Mouse (Mus musculus) MEL (cell line): ENCODE data around the gene Kdm5b.

Experiments used
- CTCF ChIP-seq, 3 experiments: IDR thresholded peaks in 2 of 3; conservative IDR thresholded peaks in 1 of 3; 2 replicates each; pipeline ENCODE4 v1.5.1; 2011 to 2012; ENCODE audit warnings: low read length in 3 of 3, low read depth in 2 of 3, mild to moderate bottlenecking in 2 of 3, improper control_type of control experiment in 1 of 3, inconsistent platforms in 1 of 3, mixed read lengths in 1 of 3, moderate library complexity in 1 of 3; ENCODE audit not compliant: control insufficient read depth in 1 of 3, insufficient read depth in 1 of 3, poor library complexity in 1 of 3, severe bottlenecking in 1 of 3
- EP300 ChIP-seq, 2 experiments: IDR thresholded peaks; 2 replicates each; pipeline ENCODE4 v1.6.1; 2011; ENCODE audit warnings: improper control_type of control experiment in 2 of 2, low read length in 2 of 2, low read depth in 1 of 2, mild to moderate bottlenecking in 1 of 2
- HCFC1 ChIP-seq: IDR thresholded peaks from 2 replicates; pipeline ENCODE4 v1.6.1; 2012; ENCODE audit warnings: low read depth, mild to moderate bottlenecking, inconsistent platforms, low read length, improper control_type of control experiment, moderate library complexity
- MXI1 ChIP-seq: IDR thresholded peaks from 2 replicates; pipeline ENCODE4 v1.6.1; 2011; ENCODE audit warnings: mild to moderate bottlenecking, low read depth, low read length, improper control_type of control experiment
- POLR2A ChIP-seq, 2 experiments: IDR thresholded peaks; 2 replicates each; pipeline ENCODE4 v1.6.1; 2011 to 2012; ENCODE audit warnings: low read length in 2 of 2, mild to moderate bottlenecking in 2 of 2, control low read depth in 1 of 2, improper control_type of control experiment in 1 of 2, low read depth in 1 of 2, moderate library complexity in 1 of 2; ENCODE audit not compliant: control insufficient read depth in 1 of 2, insufficient read depth in 1 of 2, poor library complexity in 1 of 2
- RAD21 ChIP-seq: IDR thresholded peaks from 2 replicates; pipeline ENCODE4 v1.6.1; 2011; ENCODE audit warnings: mild to moderate bottlenecking, low read depth, low read length, improper control_type of control experiment
- SIN3A ChIP-seq: IDR thresholded peaks from 2 replicates; pipeline ENCODE4 v1.6.1; 2012; ENCODE audit warnings: low read length, improper control_type of control experiment, inconsistent platforms

- TF ChIP-seq POLR2A (IDR thresholded peaks at IDR 0.05; ENCODE audit: control insufficient read depth in 1 of 2, insufficient read depth in 1 of 2, low read depth in 1 of 2, low read length in 2 of 2, poor library complexity in 1 of 2): no peak
- no peak for TF ChIP-seq SIN3A
- TF ChIP-seq RAD21: no peak
- TF ChIP-seq CTCF (IDR thresholded peaks at IDR 0.05 in 2 of 3, conservative IDR thresholded peaks at IDR 0.05 in 1 of 3; ENCODE audit: control insufficient read depth in 1 of 3, insufficient read depth in 1 of 3, low read depth in 2 of 3, low read length in 3 of 3, poor library complexity in 1 of 3, severe bottlenecking in 1 of 3): no peak
- no peak for TF ChIP-seq MXI1
- TF ChIP-seq HCFC1: no peak
- TF ChIP-seq EP300 (IDR thresholded peaks at IDR 0.05; ENCODE audit: low read depth in 1 of 2, low read length in 2 of 2): no peak
These were observed 17.6 kb downstream of the Kdm5b start for GRCm38 (mm10) chr1:134577384-134578120.
